Mouse (Mus musculus) heart, adult 2 months (tissue): Measurements from ENCODE around the gene Lif.

Experiments
- CTCF ChIP-seq: fragments of 200-600 bp; IDR thresholded peaks from 2 replicates; pipeline ENCODE4 v1.8.1; 2022; ENCODE audit warnings: antibody characterized with exemption, mild to moderate bottlenecking, moderate library complexity
- EP300 ChIP-seq: fragments of 200-500 bp; IDR thresholded peaks from 2 replicates; pipeline ENCODE4 v1.6.1; 2011; ENCODE audit warnings: low read depth, low read length, control low read depth; ENCODE audit not compliant: insufficient read depth
- POLR2A ChIP-seq: fragments of 200-500 bp; IDR thresholded peaks from 2 replicates; pipeline ENCODE4 v1.6.1; 2011; ENCODE audit warnings: mild to moderate bottlenecking, low read depth, low read length, control low read depth; ENCODE audit not compliant: insufficient read depth

GRCm38 (mm10) chr11:4283627-4284026 lies 26.3 kb downstream of the Lif start:
- TF ChIP-seq EP300 (no peak), CTCF (no peak), POLR2A (no peak)
